In the genomic region with DNA sequence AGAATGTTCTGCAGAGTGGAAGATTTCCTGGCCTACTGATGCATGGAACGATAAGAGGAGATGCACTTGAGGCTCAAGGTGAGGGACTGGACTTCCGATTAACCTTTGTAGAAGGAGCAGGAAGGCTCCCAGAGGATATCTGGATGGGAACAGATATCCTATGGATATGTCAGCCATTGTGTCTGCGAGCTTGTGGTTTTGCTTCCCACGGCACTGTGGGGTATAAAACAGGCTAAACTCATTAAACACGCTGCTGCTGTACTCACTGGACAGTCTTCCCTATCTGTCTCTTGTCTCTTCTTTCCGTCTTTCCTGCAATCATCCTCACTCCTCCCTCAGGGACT, we compare ENCODE assay signal across 10 mouse cellular contexts. TPM values are rescaled to one million over a fixed set of nuclear protein-coding genes. Genes with fewer than 3 reads are reported as not detected.
A peak's percentile ranks its signal among the peaks of the same experiment; 100 is the strongest.
DNase-seq lines count a peak whose midpoint lies in the region; ATAC-seq and TF ChIP-seq lines count a peak whose summit lies in the region.
"Had no signal": no experiment of that assay in that cellular context is flagged by ENCODE, and none has a peak within 500 bp of the region (broad histone marks: within the 10 kb centered on the region; RNA-seq: fewer than 3 reads in every experiment).

No protein-coding gene starts in this region.

- WGBS in heart, postnatal 0 days: 25% methylated on average over 6 of the region's 6 CpGs
- WGBS in embryonic facial prominence, embryonic 11.5 days: 39% methylated on average over 6 of the region's 6 CpGs
- WGBS in intestine, embryonic 15.5 days: 34% methylated on average over 6 of the region's 6 CpGs
- 42% methylated on average over 6 of the region's 6 CpGs for WGBS in midbrain, postnatal 0 days

- no peaks in the 10 kb centered on the region for H3K4me1 ChIP-seq in heart, postnatal 0 days (ENCODE audit: control insufficient read depth, insufficient read depth)
- H3K4me1 ChIP-seq in embryonic facial prominence, embryonic 11.5 days (ENCODE audit: control insufficient read depth, insufficient read depth, low read length): no peaks in the 10 kb centered on the region; the same call in 1 of the 2 replicates
- 0 out of 2 replicates have a peak, but pooled peaks cover 3% of the 10 kb centered on the region for H3K4me1 ChIP-seq in intestine, embryonic 15.5 days (replicated peaks)
- no peaks in the 10 kb centered on the region for H3K4me1 ChIP-seq in midbrain, postnatal 0 days (ENCODE audit: insufficient read depth, low read length)

- no peaks in the 10 kb centered on the region for H3K27me3 ChIP-seq in heart, postnatal 0 days (ENCODE audit: control insufficient read depth, insufficient read depth, low read length)
- H3K27me3 ChIP-seq in embryonic facial prominence, embryonic 11.5 days (ENCODE audit: control insufficient read depth, insufficient read depth, low read length): no peaks in the 10 kb centered on the region
- no peaks in the 10 kb centered on the region for H3K27me3 ChIP-seq in intestine, embryonic 15.5 days (replicated peaks)
- H3K27me3 ChIP-seq in midbrain, postnatal 0 days (ENCODE audit: insufficient read depth, low read length): no peaks in the 10 kb centered on the region

- H3K27ac ChIP-seq in heart, postnatal 0 days (ENCODE audit: low read depth): no peak overlapping the region
- H3K27ac ChIP-seq in embryonic facial prominence, embryonic 11.5 days (replicated peaks; ENCODE audit: low read depth, low read length): no peak overlapping the region
- no peak overlapping the region for H3K27ac ChIP-seq in intestine, embryonic 15.5 days
- peak overlapping the region; percentile 66 for H3K27ac ChIP-seq in midbrain, postnatal 0 days (ENCODE audit: low read depth, low read length)

- no peak for TF ChIP-seq CTCF in heart, postnatal 0 days (IDR thresholded peaks at IDR 0.05; ENCODE audit: low read depth)
- no peak for TF ChIP-seq CTCF in midbrain, postnatal 0 days (IDR thresholded peaks at IDR 0.05)

- H3K4me3 ChIP-seq in heart, postnatal 0 days (ENCODE audit: low read depth, low read length): peak overlapping the region; percentile 47; the same call in 1 of the 2 replicates
- H3K4me3 ChIP-seq in embryonic facial prominence, embryonic 11.5 days (ENCODE audit: low read depth, low read length): no peak overlapping the region
- peak overlapping the region; percentile 29 for H3K4me3 ChIP-seq in intestine, embryonic 15.5 days (replicated peaks)
- H3K4me3 ChIP-seq in midbrain, postnatal 0 days (ENCODE audit: low read depth, low read length): peak overlapping the region; percentile 42

- H3K36me3 ChIP-seq in heart, postnatal 0 days (replicated peaks; ENCODE audit: control insufficient read depth, insufficient read depth, low read length): no peaks in the 10 kb centered on the region
- H3K36me3 ChIP-seq in embryonic facial prominence, embryonic 11.5 days (replicated peaks; ENCODE audit: control insufficient read depth, insufficient read depth, low read depth, low read length): no peaks in the 10 kb centered on the region
- H3K36me3 ChIP-seq in intestine, embryonic 15.5 days: no peaks in the 10 kb centered on the region
- no peaks in the 10 kb centered on the region for H3K36me3 ChIP-seq in midbrain, postnatal 0 days (ENCODE audit: insufficient read depth, low read length)

- no peak for TF ChIP-seq EP300 in heart, postnatal 0 days (IDR thresholded peaks at IDR 0.05; ENCODE audit: low read depth)

- DNase-seq in heart, postnatal 0 days (ENCODE audit: low spot score): no peak
- DNase-seq in heart, postnatal 4 days: no peak
- no peak for DNase-seq in embryonic facial prominence, embryonic 11.5 days (ENCODE audit: low spot score)
- DNase-seq in midbrain, postnatal 0 days (ENCODE audit: low spot score): no peak
- no peak for DNase-seq in retina, postnatal 1 day
- no peak for DNase-seq in cerebellum, adult 11 months
- no peak for DNase-seq in gastrocnemius, postnatal 4 days (ENCODE audit: low spot score in 2 of 2)

- peak overlapping the region; percentile 58 for H3K4me2 ChIP-seq in heart, postnatal 0 days (ENCODE audit: low read depth, low read length)
- H3K4me2 ChIP-seq in embryonic facial prominence, embryonic 11.5 days (ENCODE audit: low read depth, low read length): peak overlapping the region; percentile 36
- peak overlapping the region; percentile 51 for H3K4me2 ChIP-seq in intestine, embryonic 15.5 days (replicated peaks)
- peak overlapping the region; percentile 60 for H3K4me2 ChIP-seq in midbrain, postnatal 0 days (ENCODE audit: low read depth, low read length, poor library complexity, severe bottlenecking)

- H3K9ac ChIP-seq in heart, postnatal 0 days (replicated peaks; ENCODE audit: low read depth, low read length): no peak overlapping the region
- H3K9ac ChIP-seq in embryonic facial prominence, embryonic 11.5 days (replicated peaks; ENCODE audit: low read length): peak overlapping the region; percentile 51
- peak overlapping the region; percentile 36 for H3K9ac ChIP-seq in intestine, embryonic 15.5 days
- peak overlapping the region; percentile 61 for H3K9ac ChIP-seq in midbrain, postnatal 0 days (replicated peaks; ENCODE audit: low read length, poor library complexity, severe bottlenecking)

- no peaks in the 10 kb centered on the region for H3K9me3 ChIP-seq in heart, postnatal 0 days (replicated peaks; ENCODE audit: control insufficient read depth, low read length)
- H3K9me3 ChIP-seq in embryonic facial prominence, embryonic 11.5 days (replicated peaks; ENCODE audit: control insufficient read depth, low read length): no peaks in the 10 kb centered on the region
- H3K9me3 ChIP-seq in intestine, embryonic 15.5 days: no peaks in the 10 kb centered on the region
- no peaks in the 10 kb centered on the region for H3K9me3 ChIP-seq in midbrain, postnatal 0 days (ENCODE audit: low read length)

- ATAC-seq in heart, postnatal 0 days (ENCODE audit: insufficient read depth, low read depth): no peak
- ATAC-seq in embryonic facial prominence, embryonic 11.5 days (replicated peaks; ENCODE audit: insufficient number of reproducible peaks, low FRiP score, low TSS enrichment, low read depth): no peak
- ATAC-seq in intestine, embryonic 15.5 days: no peak; the same call in 1 of the 2 replicates
- no peak for ATAC-seq in midbrain, postnatal 0 days (ENCODE audit: low FRiP score)

RNA-seq across cellular contexts. Expression of a gene that starts 12.8 kb away (rescaled TPM):
- total RNA-seq in heart, postnatal 0 days (2014; rRNA removed; ENCODE audit: low replicate concordance): not detected in 2 replicates
- 0.67 and 0.97 TPM in 2 replicates for polyA plus RNA-seq in heart, postnatal 0 days (2015; fragmentation: Nextera tagmentation; extraction: Ambion mirVana)
- total RNA-seq in heart, postnatal 4 days (2021): 1 to 10 TPM in 1 of 2 experiments, under 1 TPM in 1; 0.95 to 1.5 TPM
- 1.9 and 2.9 TPM in 2 replicates for polyA plus RNA-seq in embryonic facial prominence, embryonic 11.5 days (2014; fragmentation: Nextera tagmentation; extraction: Ambion mirVana)
- polyA plus RNA-seq in intestine, embryonic 15.5 days (2015; fragmentation: Nextera tagmentation; extraction: Ambion mirVana): 2.1 and 2.2 TPM in 2 replicates
- total RNA-seq in midbrain, postnatal 0 days (2014; rRNA removed): 1.2 and 2.9 TPM in 2 replicates
- polyA plus RNA-seq in midbrain, postnatal 0 days (2015; fragmentation: Nextera tagmentation; extraction: Ambion mirVana): 5.2 and 5.5 TPM in 2 replicates
- under 1 TPM; 0.49 to 0.56 TPM for total RNA-seq in gastrocnemius, postnatal 4 days (2021)
- total RNA-seq: MEL had no signal

RNA-seq across cellular contexts. Expression of a gene that starts 19.4 kb away (rescaled TPM):
- total RNA-seq in heart, postnatal 0 days (2014; rRNA removed; ENCODE audit: low replicate concordance): not detected in 2 replicates
- not detected in 2 replicates for polyA plus RNA-seq in heart, postnatal 0 days (2015; fragmentation: Nextera tagmentation; extraction: Ambion mirVana)
- not detected for total RNA-seq in heart, postnatal 4 days (2021)
- not detected in 2 replicates for polyA plus RNA-seq in embryonic facial prominence, embryonic 11.5 days (2014; fragmentation: Nextera tagmentation; extraction: Ambion mirVana)
- polyA plus RNA-seq in intestine, embryonic 15.5 days (2015; fragmentation: Nextera tagmentation; extraction: Ambion mirVana): not detected in 2 replicates
- not detected in 2 replicates for total RNA-seq in midbrain, postnatal 0 days (2014; rRNA removed)
- polyA plus RNA-seq in midbrain, postnatal 0 days (2015; fragmentation: Nextera tagmentation; extraction: Ambion mirVana): not detected in 2 replicates
- not detected for total RNA-seq in gastrocnemius, postnatal 4 days (2021)
- total RNA-seq: MEL; neutrophil, adult 5-6 weeks had no signal

RNA-seq across cellular contexts. Expression of a gene that starts 30.2 kb away (rescaled TPM):
- 0.85 and 2.5 TPM in 2 replicates for total RNA-seq in heart, postnatal 0 days (2014; rRNA removed; ENCODE audit: low replicate concordance)
- polyA plus RNA-seq in heart, postnatal 0 days (2015; fragmentation: Nextera tagmentation; extraction: Ambion mirVana): 3.2 and 3.3 TPM in 2 replicates
- total RNA-seq in heart, postnatal 4 days (2021): 1 to 10 TPM; 1.7 to 2.3 TPM
- polyA plus RNA-seq in embryonic facial prominence, embryonic 11.5 days (2014; fragmentation: Nextera tagmentation; extraction: Ambion mirVana): 8.3 and 8.7 TPM in 2 replicates
- polyA plus RNA-seq in intestine, embryonic 15.5 days (2015; fragmentation: Nextera tagmentation; extraction: Ambion mirVana): 5.6 and 6.2 TPM in 2 replicates
- total RNA-seq in midbrain, postnatal 0 days (2014; rRNA removed): 9.5 TPM in 2 replicates
- 8.6 and 8.9 TPM in 2 replicates for polyA plus RNA-seq in midbrain, postnatal 0 days (2015; fragmentation: Nextera tagmentation; extraction: Ambion mirVana)
- total RNA-seq in gastrocnemius, postnatal 4 days (2021): 1 to 10 TPM; 2.4 to 2.7 TPM
